Mouse (Mus musculus) bone marrow macrophage, adult 2 months (primary cell): ENCODE data around the gene Smpd4.

Source experiments
- CTCF ChIP-seq: IDR thresholded peaks from 2 replicates; pipeline ENCODE4 v1.5.1; 2012; ENCODE audit warnings: low read depth, mild to moderate bottlenecking, low read length, moderate library complexity
- POLR2A ChIP-seq: IDR thresholded peaks from 2 replicates; pipeline ENCODE4 v1.6.1; 2012; ENCODE audit warnings: mild to moderate bottlenecking, low read depth, low read length, borderline replicate concordance

- TF ChIP-seq CTCF (no peak), POLR2A (no peak)
Observed at GRCm38 (mm10) chr16:17626269-17626555, 7.1 kb downstream of the Smpd4 start.
